Mouse (Mus musculus): Measurements from ENCODE around the gene Dhrs7b.
"Not testable (repeated sequence)": the region's sequence is repeated elsewhere in the genome, so short reads cannot be mapped to it uniquely, and the experiment has no call there.

The Dhrs7b gene

GRCm38 (mm10) chr11:60841467-60842200, 11.2 kb downstream of the Dhrs7b start:
- DNase-seq (ENCODE audit: low read depth, low spot score), result no peak

- no peak for DNase-seq (ENCODE audit: low read depth, low spot score)
Measured at GRCm38 (mm10) chr11:60843412-60843811, 13.0 kb downstream of the Dhrs7b start.

GRCm38 (mm10) chr11:60845415-60845814, 15.0 kb downstream of the Dhrs7b start:
- no peak for DNase-seq (ENCODE audit: low read depth, low spot score)

- DNase-seq (ENCODE audit: low read depth, low spot score), result no peak
Measured at GRCm38 (mm10) chr11:60856587-60856986, 26.2 kb downstream of the Dhrs7b start.

GRCm38 (mm10) chr11:60861993-60862392, 31.6 kb downstream of the Dhrs7b start:
- DNase-seq (ENCODE audit: low read depth, low spot score), result no peak

- no peak for DNase-seq (ENCODE audit: low read depth, low spot score)
Measured at GRCm38 (mm10) chr11:60863196-60863595, 32.8 kb downstream of the Dhrs7b start.

GRCm38 (mm10) chr11:60864166-60864565, 33.7 kb downstream of the Dhrs7b start:
- DNase-seq (ENCODE audit: low read depth, low spot score), result no peak

GRCm38 (mm10) chr11:60864916-60865315, 34.5 kb downstream of the Dhrs7b start:
- DNase-seq (ENCODE audit: low read depth, low spot score), result no peak

GRCm38 (mm10) chr11:60866021-60866420, 35.6 kb downstream of the Dhrs7b start:
- no peak for DNase-seq (ENCODE audit: low read depth, low spot score)

GRCm38 (mm10) chr11:60867456-60867855, 37.0 kb downstream of the Dhrs7b start:
- no peak for DNase-seq (ENCODE audit: low read depth, low spot score)

GRCm38 (mm10) chr11:60867904-60868303, 37.5 kb downstream of the Dhrs7b start:
- no peak for DNase-seq (ENCODE audit: low read depth, low spot score)

GRCm38 (mm10) chr11:60869471-60869870, 39.0 kb downstream of the Dhrs7b start:
- not testable (repeated sequence) for DNase-seq (ENCODE audit: low read depth, low spot score)

GRCm38 (mm10) chr11:60871409-60871808, 41.0 kb downstream of the Dhrs7b start:
- no peak for DNase-seq (ENCODE audit: low read depth, low spot score)

GRCm38 (mm10) chr11:60873101-60873500, 42.7 kb downstream of the Dhrs7b start:
- DNase-seq (ENCODE audit: low read depth, low spot score), result no peak

- DNase-seq (ENCODE audit: low read depth, low spot score), result no peak
Measured at GRCm38 (mm10) chr11:60878056-60878612, 47.7 kb downstream of the Dhrs7b start.

GRCm38 (mm10) chr11:60878675-60879294, 48.4 kb downstream of the Dhrs7b start, which contains the start of gene Tmem11:
TSS of gene Tmem11 (minus strand) at chr11:60879272.
- DNase-seq (ENCODE audit: low read depth, low spot score), result peak; percentile 99

- DNase-seq (ENCODE audit: low read depth, low spot score), result peak; percentile 84
Measured at GRCm38 (mm10) chr11:60879423-60879822, 49.0 kb downstream of the Dhrs7b start.

- DNase-seq (ENCODE audit: low read depth, low spot score), result no peak
Measured at GRCm38 (mm10) chr11:60880559-60880958, 50.1 kb downstream of the Dhrs7b start.

- no peak for DNase-seq (ENCODE audit: low read depth, low spot score)
Measured at GRCm38 (mm10) chr11:60882386-60882785, 52.0 kb downstream of the Dhrs7b start.

GRCm38 (mm10) chr11:60886986-60887385, 56.6 kb downstream of the Dhrs7b start:
- not testable (repeated sequence) for DNase-seq (ENCODE audit: low read depth, low spot score)

GRCm38 (mm10) chr11:60889861-60890260, 59.4 kb downstream of the Dhrs7b start:
- DNase-seq (ENCODE audit: low read depth, low spot score), result no peak

GRCm38 (mm10) chr11:60890286-60890685, 59.9 kb downstream of the Dhrs7b start:
- DNase-seq (ENCODE audit: low read depth, low spot score), result no peak

- no peak for DNase-seq (ENCODE audit: low read depth, low spot score)
Measured at GRCm38 (mm10) chr11:60890744-60891143, 60.3 kb downstream of the Dhrs7b start.

All from WW6 (cell line).